Mouse (Mus musculus): ENCODE measurements around the gene Ksr1.
"Not testable (repeated sequence)": the region's sequence is repeated elsewhere in the genome, so short reads cannot be mapped to it uniquely, and the experiment has no call there.

Gene Ksr1

GRCm38 (mm10) chr11:79008891-79009290 lies 137.3 kb downstream of the Ksr1 start:
- no peak for DNase-seq (ENCODE audit: low spot score)

GRCm38 (mm10) chr11:79008007-79008775 lies 138.0 kb downstream of the Ksr1 start:
- DNase-seq (ENCODE audit: low spot score): no peak

- not testable (repeated sequence) for DNase-seq (ENCODE audit: low spot score)
These were observed 138.9 kb downstream of the Ksr1 start for GRCm38 (mm10) chr11:79007356-79007755.

- no peak for DNase-seq (ENCODE audit: low spot score)
These were observed 139.8 kb downstream of the Ksr1 start for GRCm38 (mm10) chr11:79006417-79006816.

DNA sequence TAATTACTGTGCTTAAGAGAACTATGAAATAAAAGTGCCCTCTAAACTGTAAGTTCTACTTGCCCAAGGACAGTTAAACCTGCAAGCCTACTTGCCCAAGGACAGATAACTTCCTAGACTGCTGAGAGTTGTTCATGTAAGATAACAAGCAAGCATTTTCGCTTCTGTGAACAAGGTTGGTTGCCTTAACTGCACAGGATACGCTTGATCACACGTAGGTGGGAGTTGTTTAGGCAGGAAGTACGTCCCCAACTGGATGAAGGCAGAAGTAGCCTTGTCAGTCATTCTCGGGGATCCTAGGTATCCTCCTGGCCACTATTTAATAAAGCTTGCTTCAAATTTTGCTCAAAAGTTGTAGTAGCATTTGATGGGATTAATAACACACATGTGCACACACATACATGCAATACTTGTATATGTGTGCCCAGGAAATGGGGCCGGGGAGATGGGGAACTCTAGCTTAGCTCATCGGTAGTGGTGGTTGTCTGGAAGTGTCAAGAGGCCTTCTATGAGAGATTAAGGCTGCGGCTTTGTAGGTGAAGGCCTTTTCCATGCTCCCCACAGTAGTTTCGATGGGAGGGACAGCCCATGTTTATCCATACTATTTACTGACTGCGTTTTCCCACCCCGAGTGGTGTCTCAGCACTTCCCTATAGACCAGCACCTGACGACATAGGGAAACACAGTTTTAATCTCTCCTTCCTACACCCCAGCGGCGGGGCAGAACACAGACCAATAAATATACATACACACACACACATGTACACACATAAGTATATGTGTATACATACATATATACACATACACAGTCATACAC lies 140.4 kb downstream of the Ksr1 start:
- DNase-seq (ENCODE audit: low spot score): no peak

DNA sequence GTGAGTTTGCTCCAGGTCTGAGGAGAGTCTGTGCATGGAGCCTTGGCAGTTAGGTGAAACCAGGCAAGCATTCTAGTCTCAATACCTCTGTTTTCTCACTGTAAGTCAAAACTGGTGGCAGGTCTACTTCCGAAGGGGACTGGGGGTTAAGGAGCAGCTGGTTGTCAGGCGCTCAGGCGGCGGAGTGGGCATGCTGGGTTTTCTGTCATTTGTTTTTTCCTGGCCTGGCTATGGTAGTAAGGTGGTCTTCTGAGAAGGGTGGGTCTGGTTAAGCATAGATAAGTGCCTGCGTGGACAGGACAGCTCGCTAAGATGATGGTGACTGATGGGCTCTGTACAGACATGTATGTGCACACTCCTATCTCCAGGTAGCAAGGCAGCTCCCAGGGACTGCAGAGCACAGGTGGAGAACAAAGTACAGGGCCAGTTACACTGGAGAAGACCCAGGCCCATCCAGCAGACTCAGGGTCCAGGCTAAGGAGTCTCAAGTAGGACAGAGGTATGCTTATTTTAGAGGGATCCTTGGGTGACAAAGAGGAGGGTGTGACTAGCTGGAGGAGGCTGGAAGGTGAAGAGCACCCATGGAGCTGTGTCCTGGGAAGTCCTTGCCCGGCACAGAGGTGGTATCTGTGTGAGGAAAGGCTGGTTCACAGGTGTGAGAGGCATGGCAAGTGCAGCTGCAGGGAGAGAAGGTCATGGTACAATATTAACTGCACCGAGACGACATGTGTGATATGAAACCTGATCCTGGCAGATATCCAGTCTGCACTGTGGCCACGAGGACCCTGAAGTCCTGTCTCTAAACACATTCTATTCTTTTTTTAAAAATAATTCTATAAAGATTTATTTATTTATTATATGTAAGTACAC lies 142.2 kb downstream of the Ksr1 start:
- no peak for DNase-seq (ENCODE audit: low spot score)

DNA sequence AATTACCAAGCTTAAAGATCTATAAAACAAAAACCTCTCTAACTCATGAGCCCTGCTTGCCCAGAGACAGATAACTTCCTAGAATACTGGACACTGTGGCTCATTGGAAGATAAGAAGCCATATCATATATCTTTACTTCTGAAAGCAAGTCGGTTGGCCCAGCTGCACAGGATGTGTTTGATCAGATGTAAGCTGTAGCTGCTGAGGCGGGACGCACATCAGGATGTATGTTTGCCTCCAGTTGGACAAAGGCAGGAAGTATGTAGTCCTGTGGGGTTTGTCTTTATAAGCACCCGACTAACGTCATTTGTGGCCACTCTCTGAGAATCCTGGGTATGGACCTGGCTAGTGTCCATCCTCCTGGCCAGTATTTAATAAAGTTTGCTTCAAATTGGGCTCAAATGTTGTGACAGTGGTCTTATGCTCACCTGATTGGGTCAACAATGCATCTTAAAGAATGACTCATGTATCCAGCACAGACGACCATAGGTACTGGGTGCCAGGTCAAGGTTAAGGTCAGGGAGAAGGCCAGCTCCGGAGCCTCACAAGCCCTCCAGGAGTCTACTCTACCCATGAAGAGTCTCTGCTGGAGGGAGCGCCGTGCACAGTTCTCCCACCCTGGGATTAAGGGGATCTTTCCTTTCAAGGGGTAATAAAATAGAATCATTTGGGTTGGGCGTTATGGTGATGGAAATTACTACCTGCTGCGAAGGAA lies 143.0 kb downstream of the Ksr1 start:
- no peak for DNase-seq (ENCODE audit: low spot score)

DNA sequence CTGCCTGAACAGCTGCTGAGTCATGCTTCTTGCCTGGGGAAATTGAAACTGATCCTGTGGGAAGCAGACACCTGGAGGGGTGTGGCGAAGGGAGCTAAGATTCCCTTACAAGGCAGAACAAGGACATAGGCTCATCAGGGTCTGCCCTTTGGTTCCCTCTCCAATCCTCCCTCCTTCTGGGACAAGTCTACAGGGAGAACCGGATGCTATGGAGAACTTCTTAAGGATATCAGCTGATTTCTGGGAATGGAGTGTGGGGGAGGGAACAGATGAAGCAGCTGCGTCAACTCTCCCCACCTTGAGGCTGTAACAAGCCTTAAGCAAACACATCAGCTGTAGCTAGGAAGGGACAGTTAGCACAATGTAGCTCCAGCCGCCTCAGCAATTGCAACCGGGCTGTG lies 143.7 kb downstream of the Ksr1 start:
- DNase-seq (ENCODE audit: low spot score): no peak

- no peak for DNase-seq (ENCODE audit: low spot score)
These were observed 144.3 kb downstream of the Ksr1 start for GRCm38 (mm10) chr11:79001871-79002270.

- DNase-seq (ENCODE audit: low spot score): no peak
These were observed 147.1 kb downstream of the Ksr1 start for GRCm38 (mm10) chr11:78999118-78999517.

GRCm38 (mm10) chr11:78990875-78991543 lies 155.2 kb downstream of the Ksr1 start:
- DNase-seq (ENCODE audit: low spot score): not testable (repeated sequence)

DNA sequence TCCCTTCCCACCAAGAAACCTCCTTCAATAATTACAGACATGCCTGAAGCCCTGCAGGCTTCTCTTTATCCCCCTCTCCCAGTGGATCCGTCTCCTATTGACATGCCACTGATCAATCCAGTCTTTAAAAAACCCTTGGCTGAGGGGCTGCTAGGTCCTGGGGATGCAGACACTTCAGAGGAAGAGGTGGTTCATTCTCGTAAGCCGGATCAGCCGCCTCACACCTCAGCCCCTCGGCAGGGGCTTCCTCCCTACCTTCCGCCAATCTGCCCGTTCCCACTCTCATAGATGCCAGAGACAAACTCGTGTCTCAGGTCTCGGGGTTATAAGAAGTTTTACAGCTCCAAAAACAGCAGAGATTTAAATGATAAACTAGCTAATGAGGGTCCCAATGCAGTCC lies 156.1 kb downstream of the Ksr1 start:
- no peak for DNase-seq (ENCODE audit: low spot score)

GRCm38 (mm10) chr11:78989206-78989605 lies 157.0 kb downstream of the Ksr1 start:
- DNase-seq (ENCODE audit: low spot score): not testable (repeated sequence)

GRCm38 (mm10) chr11:78986311-78987002 lies 159.8 kb downstream of the Ksr1 start:
- no peak for DNase-seq (ENCODE audit: low spot score)

DNA sequence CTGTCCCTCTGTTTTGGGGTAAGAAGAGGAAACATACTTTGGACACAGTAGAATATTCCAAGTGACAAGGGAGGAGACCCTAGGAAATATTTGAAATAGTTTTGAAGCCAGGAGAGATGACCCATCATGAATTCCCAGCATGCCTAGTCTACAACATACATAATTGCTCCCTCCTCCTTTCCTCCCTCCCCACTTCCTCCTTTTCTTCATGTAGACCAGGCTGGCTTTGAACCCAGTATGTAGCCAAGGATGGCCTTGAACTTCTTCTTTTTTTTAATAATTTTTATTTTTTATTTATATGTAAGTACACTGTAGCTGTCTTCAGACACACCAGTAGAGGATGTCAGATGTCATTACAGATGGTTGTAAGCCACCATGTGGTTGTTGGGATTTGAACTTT lies 160.7 kb downstream of the Ksr1 start:
- DNase-seq (ENCODE audit: low spot score): no peak

DNA sequence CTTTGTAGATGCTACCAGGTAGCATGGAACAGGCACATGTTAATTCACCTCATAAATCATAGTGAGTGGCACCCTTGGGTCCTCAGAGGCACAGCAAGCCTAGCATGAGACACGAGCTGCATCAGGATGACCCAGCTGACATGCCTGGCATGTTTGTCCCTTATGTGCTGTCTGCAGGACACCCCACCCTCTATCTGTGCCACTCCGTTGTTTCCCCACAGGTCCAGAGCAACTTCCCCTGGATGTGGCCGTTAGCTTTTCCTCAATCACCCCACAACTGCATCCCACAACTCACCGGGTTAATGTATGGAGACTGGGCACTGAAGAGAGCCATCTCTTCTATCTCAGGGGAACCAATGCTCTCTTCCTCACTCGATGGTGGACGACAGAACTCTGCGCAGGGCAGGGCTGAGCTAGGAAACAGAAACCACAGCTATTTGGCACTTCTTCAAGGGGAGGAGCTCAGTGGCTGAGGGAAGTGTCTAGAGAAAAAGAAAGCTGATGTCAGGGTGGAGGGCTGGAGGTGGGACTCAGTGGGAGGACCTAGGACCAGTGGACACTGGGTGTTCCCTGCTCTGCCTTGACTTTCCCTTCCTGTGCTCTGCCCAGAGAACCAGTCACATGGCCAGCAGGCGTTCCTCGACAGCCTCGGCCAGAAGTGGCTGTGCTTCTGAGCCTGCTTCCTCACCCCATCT lies 161.6 kb downstream of the Ksr1 start, which contains the start of gene Lgals9:
Gene Lgals9, minus strand, starts transcription at position 464 of the 695 bp plus-strand sequence.
- no peak for DNase-seq (ENCODE audit: low spot score)

DNA sequence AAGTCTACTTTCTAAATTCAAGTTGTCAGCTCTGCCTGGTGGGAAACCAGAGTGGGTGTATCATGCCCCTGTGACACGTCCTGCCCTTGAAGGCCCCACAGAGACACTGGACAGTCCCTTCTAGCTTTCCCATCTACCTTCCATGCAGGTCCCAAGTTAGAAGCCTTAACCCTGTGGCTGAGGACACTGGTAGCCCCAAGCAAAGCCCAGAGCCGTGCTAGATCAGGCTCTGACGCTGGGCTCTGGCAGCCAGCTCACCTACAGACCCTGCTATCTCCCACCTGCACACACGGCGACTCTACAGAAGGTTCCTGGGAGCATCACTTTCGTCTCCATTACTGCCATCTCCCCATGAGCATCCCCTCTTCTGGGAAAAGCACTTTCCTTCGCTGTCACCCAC lies 162.7 kb downstream of the Ksr1 start:
- DNase-seq (ENCODE audit: low spot score): no peak

- no peak for DNase-seq (ENCODE audit: low spot score)
These were observed 163.5 kb downstream of the Ksr1 start for GRCm38 (mm10) chr11:78982513-78983291.

GRCm38 (mm10) chr11:78982042-78982441 lies 164.2 kb downstream of the Ksr1 start:
- no peak for DNase-seq (ENCODE audit: low spot score)

Data from ovary, postnatal 10 days (tissue).